In the genomic region with DNA sequence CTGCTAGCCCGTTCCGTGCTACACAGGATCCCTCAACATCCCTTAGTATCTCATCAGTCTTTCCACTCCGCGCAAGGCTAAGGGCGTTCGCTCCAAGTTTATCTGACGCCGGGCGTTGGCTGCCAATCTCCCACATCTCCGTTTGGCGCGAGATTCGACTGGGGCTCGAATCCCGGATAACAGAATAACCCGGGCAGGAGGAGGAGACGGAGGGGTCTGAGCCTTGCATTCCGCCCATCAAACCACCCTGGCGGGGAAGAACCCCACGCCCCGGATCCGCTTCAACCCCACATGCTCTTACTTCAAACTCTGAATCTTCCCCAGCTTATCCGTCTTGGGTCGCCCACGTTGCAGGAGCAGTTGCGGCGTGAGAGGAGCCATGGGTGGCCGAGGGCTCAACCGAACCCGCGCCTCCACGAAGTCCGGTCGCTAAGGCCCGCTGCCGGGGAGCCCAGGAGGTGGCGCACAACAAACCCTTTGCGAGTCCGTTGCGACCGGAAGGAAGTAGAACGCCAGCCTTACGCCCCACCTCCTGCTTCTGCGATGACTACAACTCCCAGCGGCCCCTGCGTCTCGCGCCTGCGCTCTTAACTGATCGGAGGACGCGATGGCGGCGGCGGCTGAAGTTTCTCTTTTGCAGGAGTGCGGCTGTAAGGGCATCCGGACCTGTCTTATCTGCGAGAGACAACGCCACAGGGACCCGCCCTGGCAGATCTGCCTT, we compare ENCODE assay signal across 8 mouse cellular contexts. TPM values are rescaled to one million over a fixed set of nuclear protein-coding genes. Genes with fewer than 3 reads are reported as not detected.
DNase-seq lines count a peak whose midpoint lies in the region; ATAC-seq lines count a peak whose summit lies in the region.

Gene Lrwd1 (minus strand): TSS at position 504 of the 721 bp plus-strand sequence.
Gene Alkbh4 (plus strand): TSS at position 576 of the 721 bp plus-strand sequence.

- ATAC-seq in hematopoietic stem cell, adult 5-6 weeks (replicated peaks in 1 of 2; ENCODE audit: insufficient read depth in 1 of 2, low FRiP score in 2 of 2, low TSS enrichment in 1 of 2, low read depth in 1 of 2, poor library complexity in 2 of 2, severe bottlenecking in 2 of 2) = peak; percentile 87 to 92
- peak; percentile 96 for ATAC-seq in lung, embryonic 16.5 days (ENCODE audit: low read depth)

- under 1% methylated on average over 60 of the region's 60 CpGs for whole genome bisulfite sequencing in lung, embryonic 16.5 days

- peak within 1 kb of the TSS; percentile 69 for H3K4me2 ChIP-seq in lung, embryonic 16.5 days (ENCODE audit: low read depth, low read length)

- H3K4me1 ChIP-seq in lung, embryonic 16.5 days (replicated peaks; ENCODE audit: control insufficient read depth, insufficient read depth, low read length) = peaks cover 9% of the 10 kb centered on the region

- no peaks in the 10 kb centered on the region for H3K9me3 ChIP-seq in lung, embryonic 16.5 days (ENCODE audit: control insufficient read depth, low read length)

- peak; percentile 88 for DNase-seq in MEL-GATA-1-ER (ENCODE audit: extremely low read depth, low read depth)
- DNase-seq in cerebellum, adult 8-10 months = peak; percentile 93
- peak; percentile 94 for DNase-seq in forelimb bud, embryonic 11.5 days (ENCODE audit: low read depth, low spot score)
- peak; percentile 79 for DNase-seq in layer of hippocampus, adult 9-10 months (ENCODE audit: low spot score)
- peak; percentile 73 for DNase-seq in ovary, postnatal 10 days (ENCODE audit: low spot score)
- peak; percentile 96 for DNase-seq in thymus, postnatal 10 days (ENCODE audit: low spot score in 2 of 2)

- peak within 1 kb of the TSS; percentile 68 for H3K27ac ChIP-seq in lung, embryonic 16.5 days (ENCODE audit: low read length)

- peaks cover 5% of the 10 kb centered on the region; the same call in 1 of the 2 replicates for H3K36me3 ChIP-seq in lung, embryonic 16.5 days (ENCODE audit: control insufficient read depth, insufficient read depth, low read length)

- peak within 1 kb of the TSS; percentile 83 for H3K4me3 ChIP-seq in lung, embryonic 16.5 days (ENCODE audit: low read length)

- H3K27me3 ChIP-seq in lung, embryonic 16.5 days (ENCODE audit: control insufficient read depth, insufficient read depth, low read depth, low read length) = no peaks in the 10 kb centered on the region

- peak within 1 kb of the TSS; percentile 87 for H3K9ac ChIP-seq in lung, embryonic 16.5 days (ENCODE audit: low read length)

RNA-seq across cellular contexts. Expression of gene Lrwd1, which starts in this region (rescaled TPM):
- 26.8 and 40.3 TPM in 2 replicates for total RNA-seq in hematopoietic stem cell, adult 5-6 weeks (2017)
- polyA plus RNA-seq in lung, embryonic 16.5 days (2015; fragmentation: Nextera tagmentation; extraction: Ambion mirVana) = 37.6 and 41.3 TPM in 2 replicates

RNA-seq across cellular contexts. Expression of gene Alkbh4, which starts in this region (rescaled TPM):
- total RNA-seq in hematopoietic stem cell, adult 5-6 weeks (2017) = 6.6 and 12.6 TPM in 2 replicates
- polyA plus RNA-seq in lung, embryonic 16.5 days (2015; fragmentation: Nextera tagmentation; extraction: Ambion mirVana) = 15.6 and 17.1 TPM in 2 replicates

Comparison
In these comparisons a context has a peak if more than half of its experiments do, and no peak if none do; other contexts are left out.
1. Peak in every context shown above with its lines: DNase-seq, ATAC-seq, H3K4me3 ChIP-seq and H3K27ac ChIP-seq.